Mouse (Mus musculus) bone marrow, adult 2 months (tissue): Measurements from ENCODE around the gene Mief2.

Source experiments
- CTCF ChIP-seq: fragments of 200-500 bp; IDR thresholded peaks from 2 replicates; pipeline ENCODE4 v1.5.1; 2011; ENCODE audit warnings: low read length, control low read depth; ENCODE audit not compliant: control insufficient read depth, insufficient read depth
- POLR2A ChIP-seq: fragments of 200-500 bp; IDR thresholded peaks from 2 replicates; pipeline ENCODE4 v1.6.1; 2011; ENCODE audit warnings: low read depth, mild to moderate bottlenecking, control low read depth, low read length, borderline replicate concordance; ENCODE audit not compliant: control insufficient read depth

- TF ChIP-seq POLR2A (no peak), CTCF (no peak)
Measured at GRCm38 (mm10) chr11:60770776-60771175, 42.6 kb downstream of the Mief2 start.
